Mouse (Mus musculus): Measurements from ENCODE around the gene 1700067P10Rik.

Gene 1700067P10Rik

DNA sequence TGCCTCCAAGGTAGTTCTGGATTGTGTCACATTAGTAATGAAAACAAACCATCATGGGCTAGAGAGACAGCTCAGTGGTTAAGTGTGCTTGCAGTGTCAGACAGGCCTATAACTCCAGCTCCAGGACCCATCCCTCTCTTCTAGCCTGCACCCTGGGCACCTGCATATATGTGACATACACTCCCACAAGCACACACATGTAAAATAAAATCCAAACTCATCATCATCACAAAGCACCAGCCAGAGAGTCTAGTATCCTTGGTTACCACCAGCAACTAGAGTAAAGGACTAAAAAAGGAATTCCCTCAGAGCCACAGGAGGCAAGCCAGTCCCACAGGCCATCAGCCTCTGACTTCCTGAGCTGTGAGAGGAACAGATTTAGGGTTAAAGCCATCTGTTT lies at the start of gene 1700067P10Rik:
Gene 1700067P10Rik, plus strand, starts transcription at position 301 of the 400 bp plus-strand sequence.
- DNase-seq, result no peak

GRCm38 (mm10) chr17:48041351-48042287 lies 47.5 kb upstream of the 1700067P10Rik start:
- DNase-seq, result no peak

- no peak for DNase-seq
These were observed 45.8 kb upstream of the 1700067P10Rik start for GRCm38 (mm10) chr17:48043154-48043880.

- DNase-seq, result peak; percentile 26
These were observed 43.5 kb upstream of the 1700067P10Rik start for GRCm38 (mm10) chr17:48045631-48046030.

DNA sequence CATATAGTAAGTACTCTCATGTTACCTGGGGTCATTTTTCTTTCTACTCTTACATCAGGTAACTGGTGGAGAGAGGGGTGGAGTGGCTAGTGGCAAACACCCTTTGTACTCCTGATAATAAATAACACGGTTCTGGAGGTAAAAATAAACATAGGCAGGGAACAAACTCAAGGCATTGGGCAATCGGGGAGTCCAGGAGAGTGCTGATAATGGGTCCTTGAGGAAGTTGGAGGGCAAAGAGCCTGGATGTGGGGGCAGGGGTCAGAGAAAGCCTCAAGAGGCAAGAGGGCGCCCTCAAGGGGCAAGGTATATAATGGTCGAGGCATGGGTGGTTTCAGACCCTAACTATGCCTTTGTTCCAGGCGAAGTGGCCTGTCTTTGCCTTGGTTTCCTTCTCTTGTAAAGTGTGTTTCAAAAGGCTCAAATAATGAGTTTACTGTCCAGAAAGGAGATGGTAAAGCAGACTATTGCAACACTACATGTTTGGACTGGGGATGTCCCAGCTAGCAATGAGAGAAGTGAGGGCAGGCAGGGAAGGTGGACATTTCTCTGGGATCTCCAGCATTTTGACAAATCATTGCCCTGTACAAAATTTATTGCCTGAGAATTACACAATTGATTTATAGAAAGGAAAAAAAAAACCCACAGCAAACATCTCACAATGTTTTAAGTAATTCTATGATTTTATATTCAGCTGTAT lies 37.3 kb upstream of the 1700067P10Rik start:
- no peak for DNase-seq

- DNase-seq, result no peak
These were observed 36.6 kb upstream of the 1700067P10Rik start for GRCm38 (mm10) chr17:48052338-48053067.

- DNase-seq, result no peak
These were observed 35.5 kb upstream of the 1700067P10Rik start for GRCm38 (mm10) chr17:48053646-48054045.

DNA sequence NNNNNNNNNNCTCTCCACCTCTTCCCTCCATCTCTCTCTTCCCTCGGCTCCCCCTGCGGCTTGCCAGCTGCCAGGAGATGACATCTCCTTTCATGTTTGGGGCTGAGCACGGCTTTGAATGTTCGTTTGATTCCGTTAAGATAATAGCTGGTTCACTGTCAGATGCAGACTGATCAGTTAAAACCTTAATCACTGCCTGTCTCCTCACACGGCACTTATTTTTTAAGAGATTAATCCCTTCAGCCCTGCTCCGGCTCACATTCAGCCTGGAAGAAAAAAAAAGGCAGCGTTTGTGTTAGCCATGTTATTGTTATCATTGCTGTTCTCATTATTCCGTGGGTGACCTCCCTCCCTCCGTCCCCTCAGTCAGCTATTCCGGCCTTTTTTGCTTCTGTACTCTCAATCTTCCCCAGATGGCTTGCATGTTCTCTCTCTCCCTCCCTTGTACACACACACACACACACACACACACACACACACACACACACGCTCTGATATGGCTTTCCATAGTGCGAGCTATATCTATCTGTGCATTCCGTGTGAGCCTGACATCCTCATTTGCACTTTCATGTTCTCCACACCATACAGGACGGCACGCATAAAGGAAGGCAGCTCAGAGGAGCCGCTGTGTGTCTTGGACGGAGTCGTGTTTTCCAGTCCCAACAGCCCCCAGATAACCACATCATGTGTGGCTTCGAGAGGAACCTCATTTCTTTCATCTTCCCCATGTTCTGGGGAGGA lies 33.9 kb upstream of the 1700067P10Rik start:
- no peak for DNase-seq

DNA sequence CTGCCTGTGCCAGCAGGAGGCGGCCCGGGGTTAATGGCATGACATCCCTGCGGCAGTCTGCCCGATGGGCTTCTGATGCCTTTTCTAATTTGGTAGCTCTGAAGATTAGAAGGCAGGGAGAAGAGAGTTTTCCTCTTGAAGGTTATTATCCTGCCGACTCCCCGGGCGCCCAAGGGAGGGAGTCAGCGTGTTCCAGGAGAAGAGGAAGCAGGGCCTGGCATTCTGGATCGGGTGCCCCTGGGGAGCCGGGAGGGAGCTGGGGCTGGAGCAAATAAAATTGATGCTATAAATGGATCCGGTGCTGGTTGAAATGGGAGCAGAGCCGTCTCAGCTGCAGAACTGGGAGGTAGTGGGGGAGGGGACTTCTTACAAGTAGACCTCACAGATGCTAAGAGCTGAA lies 31.7 kb upstream of the 1700067P10Rik start:
- DNase-seq, result no peak

- no peak for DNase-seq
These were observed 24.8 kb upstream of the 1700067P10Rik start for GRCm38 (mm10) chr17:48064196-48064843.

GRCm38 (mm10) chr17:48065081-48065501 lies 24.0 kb upstream of the 1700067P10Rik start:
- no peak for DNase-seq

- no peak for DNase-seq
These were observed 22.0 kb upstream of the 1700067P10Rik start for GRCm38 (mm10) chr17:48067083-48067614.

- DNase-seq, result no peak
These were observed 21.4 kb upstream of the 1700067P10Rik start for GRCm38 (mm10) chr17:48067729-48068128.

DNA sequence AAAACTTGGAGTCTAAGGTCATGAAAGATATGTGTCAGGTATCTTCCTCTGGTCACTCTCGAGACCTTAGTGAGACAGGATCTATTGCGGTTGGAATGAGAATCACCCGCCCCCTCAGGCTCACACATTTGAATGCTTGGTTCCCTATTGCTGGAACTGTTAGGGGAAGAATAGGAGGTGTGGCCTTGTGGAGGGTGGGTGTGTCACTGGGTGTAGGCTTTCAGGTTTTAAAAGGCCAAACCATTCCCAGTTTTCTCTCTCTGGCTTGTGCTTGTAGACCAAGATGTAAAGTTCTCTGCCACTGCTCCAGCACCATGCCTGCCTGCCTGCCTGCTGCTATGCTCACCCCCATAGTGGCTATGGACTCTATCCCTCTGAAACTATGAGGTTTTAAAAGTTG lies 8.5 kb upstream of the 1700067P10Rik start:
- DNase-seq, result no peak

DNA sequence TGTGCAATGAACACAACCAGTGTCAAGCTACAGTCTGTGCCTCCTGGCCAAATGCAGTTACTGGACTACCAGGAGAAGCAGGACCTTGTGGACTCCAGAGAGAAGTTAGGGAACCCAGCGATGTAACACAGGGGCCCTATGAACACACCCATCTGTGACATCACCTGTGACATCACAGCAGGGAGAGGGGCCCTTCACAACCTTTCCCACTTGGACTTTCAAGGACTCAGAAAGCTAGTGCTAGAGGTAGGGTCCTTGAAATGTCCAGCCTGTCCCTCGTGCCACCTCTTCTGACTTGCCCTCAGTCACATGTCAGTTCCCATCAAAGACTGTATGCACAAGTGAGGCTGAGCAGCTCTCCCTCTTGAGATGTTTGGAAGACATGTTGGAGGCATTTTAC lies 327 bp downstream of the 1700067P10Rik start:
- no peak for DNase-seq

DNA sequence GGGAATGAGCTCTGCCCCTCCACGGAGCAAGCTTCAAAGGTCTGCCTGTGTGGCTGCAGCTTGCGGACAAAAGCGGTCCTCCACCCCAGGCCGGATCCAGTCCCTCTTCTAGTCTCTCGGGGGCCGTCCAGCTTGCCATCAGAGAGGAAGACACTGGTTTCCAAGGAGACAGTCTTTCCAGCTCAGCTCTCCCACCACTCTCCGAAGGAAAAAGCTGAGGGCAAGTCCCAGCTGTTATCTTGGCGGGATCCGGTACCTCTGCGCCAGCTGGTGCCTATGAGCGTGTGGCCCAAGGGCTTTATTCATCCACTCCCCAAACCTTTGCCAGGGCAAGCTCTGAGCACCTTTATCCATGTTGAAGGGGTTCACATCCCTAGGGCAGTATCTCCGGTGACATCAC lies 1.2 kb downstream of the 1700067P10Rik start:
- DNase-seq, result no peak

GRCm38 (mm10) chr17:48093286-48093817 lies 4.2 kb downstream of the 1700067P10Rik start:
- no peak for DNase-seq

DNA sequence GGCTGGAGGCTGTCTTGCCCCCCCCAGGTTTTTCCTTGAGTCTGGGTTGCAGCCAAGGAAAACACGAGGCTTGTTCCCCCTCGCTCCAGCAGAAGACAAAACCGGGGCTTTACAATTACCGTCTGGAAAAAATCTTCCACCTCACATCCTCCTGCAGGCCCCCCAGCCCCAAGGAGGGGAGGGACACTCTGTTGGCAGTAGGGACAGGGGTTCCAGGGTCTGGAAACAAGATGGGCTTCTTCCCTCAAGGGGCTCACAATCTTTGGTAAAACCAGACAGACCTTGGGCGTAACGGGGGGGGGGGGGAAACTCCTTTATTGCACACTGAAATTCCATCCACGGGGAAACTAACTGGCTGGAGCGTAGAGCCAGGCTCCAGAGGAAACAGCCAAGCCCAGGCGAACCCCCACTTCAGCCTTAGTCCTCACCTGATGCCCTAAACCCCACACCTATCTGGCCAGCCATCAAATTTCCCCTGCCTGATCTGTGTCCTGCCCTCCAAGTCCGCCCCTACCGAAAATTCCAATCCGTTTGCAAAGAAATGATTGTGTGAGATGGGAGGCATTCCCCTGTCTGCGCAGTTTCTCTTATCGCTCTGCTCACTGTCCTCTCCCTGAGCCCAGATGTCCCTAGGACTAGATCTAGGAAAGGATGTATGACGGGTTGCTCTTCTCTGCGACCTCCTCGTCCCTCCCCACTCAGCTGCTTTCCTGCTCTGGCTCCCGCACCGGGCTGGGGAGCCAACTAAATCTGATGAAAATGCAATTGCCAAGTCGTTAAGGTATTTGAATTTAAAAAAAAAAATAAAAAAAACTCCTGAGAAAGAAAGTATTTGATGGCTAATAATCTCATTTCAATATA lies 5.9 kb downstream of the 1700067P10Rik start:
- DNase-seq, result no peak

- no peak for DNase-seq
These were observed 6.6 kb downstream of the 1700067P10Rik start for GRCm38 (mm10) chr17:48095718-48096121.

- DNase-seq, result no peak
These were observed 7.2 kb downstream of the 1700067P10Rik start for GRCm38 (mm10) chr17:48096321-48096720.

All from cerebellum, adult 8-10 months (tissue).